Mouse (Mus musculus) limb, embryonic 14.5 days (tissue): ENCODE results near the gene Tuba1b. TPM values are rescaled to one million over a fixed set of nuclear protein-coding genes. Genes with fewer than 3 reads are reported as not detected.
"Not testable (repeated sequence)": the region's sequence is repeated elsewhere in the genome, so short reads cannot be mapped to it uniquely, and the experiment has no call there.

Experiments
- ATAC-seq: fragments of 200-750 bp; cut with Nextera tagmentation; 2 replicates; pipeline ENCODE4 v1.8.0; 2017; ENCODE audit warnings: low read depth, moderate number of reproducible peaks, moderate TSS enrichment; ENCODE audit not compliant: low FRiP score
- DNase-seq: peaks from one replicate; pipeline ENCODE4 v3.0.0-alpha.2; 2015; ENCODE audit warnings: low spot score
- H3K27ac ChIP-seq: fragments of 300-500 bp; sonication (generic); replicated peaks from 2 replicates; pipeline ENCODE4 v1.5.1; 2014; ENCODE audit warnings: low read depth, mild to moderate bottlenecking, low read length, moderate library complexity, mixed read lengths
- H3K27me3 ChIP-seq: fragments of 300-500 bp; sonication (generic); 2 replicates; pipeline ENCODE4 v1.6.1; 2014; ENCODE audit warnings: low read length, mixed read lengths; ENCODE audit not compliant: control insufficient read depth, insufficient read depth
- H3K36me3 ChIP-seq: fragments of 300-500 bp; sonication (generic); 2 replicates; pipeline ENCODE4 v1.6.1; 2014; ENCODE audit warnings: mild to moderate bottlenecking, low read length, moderate library complexity, mixed read lengths; ENCODE audit not compliant: control insufficient read depth, insufficient read depth
- H3K4me1 ChIP-seq: fragments of 300-500 bp; sonication (generic); 2 replicates; pipeline ENCODE4 v1.6.1; 2014; ENCODE audit warnings: antibody characterized with exemption, low read length, mixed read lengths; ENCODE audit not compliant: control insufficient read depth, insufficient read depth
- H3K4me2 ChIP-seq: fragments of 300-500 bp; sonication (generic); replicated peaks from 2 replicates; pipeline ENCODE4 v1.6.1; 2014; ENCODE audit warnings: low read depth, mild to moderate bottlenecking, low read length, moderate library complexity; ENCODE audit not compliant: severe bottlenecking
- H3K4me3 ChIP-seq: fragments of 300-500 bp; sonication (generic); replicated peaks from 2 replicates; pipeline ENCODE4 v1.5.1; 2014; ENCODE audit warnings: low read length
- H3K9ac ChIP-seq: fragments of 300-500 bp; sonication (generic); 2 replicates; pipeline ENCODE4 v1.6.1; 2014; ENCODE audit warnings: mild to moderate bottlenecking, low read depth, low read length, moderate library complexity; ENCODE audit not compliant: severe bottlenecking
- H3K9me3 ChIP-seq: fragments of 300-500 bp; sonication (generic); 2 replicates; pipeline ENCODE4 v1.6.1; 2016; ENCODE audit warnings: low read length; ENCODE audit not compliant: control insufficient read depth
- POLR2A ChIP-seq: fragments of 200-500 bp; IDR thresholded peaks from 2 replicates; pipeline ENCODE4 v1.8.0; 2012; ENCODE audit warnings: inconsistent platforms, mild to moderate bottlenecking, moderate library complexity, borderline replicate concordance; ENCODE audit not compliant: insufficient read depth, insufficient read length; ENCODE audit errors: extremely low read depth
- WGBS: fragments of 180-500 bp; shearing (Covaris S2); extraction: QIAGEN DNeasy Blood & Tissue Kit; methylation state at CpG from one replicate; pipeline ENCODE4 v1.1.7; 2014; 5-methylcytosine and 5-hydroxymethylcytosine counted together
- polyA plus RNA-seq, 2 experiments: library from polyadenylated mRNA; depleted of rRNA in 1 of 2; stranded (reverse) in 1 of 2; unstranded in 1 of 2; fragments of >200 nt; fragmentation: Nextera tagmentation in 1 of 2; extraction: Ambion mirVana in 1 of 2; gene quantifications; 2 replicates each; pipeline versions ENCODE4 v1.2.1 to v1.2.3; 2012 to 2014

Gene Tuba1b
- polyA plus RNA-seq, 2 experiments: 1,587 to 2,384 TPM

DNA sequence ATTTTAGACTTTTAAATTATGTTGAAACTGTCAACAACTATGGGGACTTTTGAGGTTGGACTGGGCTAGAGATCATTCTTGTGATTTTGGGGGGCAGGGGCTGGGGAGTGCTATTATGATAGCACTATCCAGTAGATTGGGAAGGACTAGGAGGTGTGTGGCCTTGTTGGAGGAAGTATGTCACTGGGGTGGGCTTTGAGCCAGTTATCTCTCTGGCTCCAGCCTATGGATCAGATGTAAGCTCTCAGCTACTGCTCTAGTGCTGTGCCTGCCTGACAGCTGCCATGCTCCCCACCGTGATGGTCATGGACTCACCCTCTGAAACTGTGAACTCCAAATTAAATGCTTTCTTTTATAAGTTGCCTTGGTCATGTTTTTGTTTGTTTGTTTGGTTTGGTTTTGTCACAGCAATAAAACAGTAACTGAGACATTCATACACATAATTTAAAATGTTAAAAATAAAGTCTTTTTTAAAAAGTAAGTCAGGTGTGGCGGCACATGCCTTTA, 11.3 kb downstream of the Tuba1b start:
- no peak for ATAC-seq
- no peak overlapping the region for H3K27ac ChIP-seq
- H3K36me3 ChIP-seq: no peaks in the 10 kb centered on the region
- H3K27me3 ChIP-seq: no peaks in the 10 kb centered on the region
- no peaks in the 10 kb centered on the region for H3K9me3 ChIP-seq
- H3K9ac ChIP-seq: no peak overlapping the region
- peaks cover 3% of the 10 kb centered on the region; the same call in 1 of the 2 replicates for H3K4me1 ChIP-seq
- H3K4me2 ChIP-seq: no peak overlapping the region
- TF ChIP-seq POLR2A: no peak
- no peak overlapping the region for H3K4me3 ChIP-seq
- no peak for DNase-seq
- 77% methylated on average over 2 of the region's 2 CpGs for WGBS

DNA sequence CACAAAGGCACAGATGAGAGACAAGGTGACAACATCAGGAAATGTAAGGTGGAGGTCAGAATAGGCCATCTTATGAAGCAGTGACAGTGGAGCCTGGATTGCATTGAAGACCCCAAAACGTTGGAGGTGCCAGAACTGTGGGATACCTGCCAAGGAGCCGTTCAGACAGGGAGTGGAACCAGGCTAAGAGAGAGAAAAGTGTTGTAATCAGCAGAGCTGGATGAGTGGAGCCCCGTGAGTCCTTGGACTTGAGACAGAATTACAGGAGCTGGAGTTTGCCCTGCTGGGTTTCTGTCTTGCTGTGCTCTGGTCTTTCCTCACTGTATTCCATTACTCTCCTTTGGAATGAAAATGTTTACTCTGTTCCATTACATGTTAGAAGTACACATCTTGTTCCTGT, 11.8 kb downstream of the Tuba1b start:
- Histone ChIP-seq H3K9ac (peak overlapping the region; percentile 16; the same call in 1 of the 2 replicates), H3K36me3 (no peaks in the 10 kb centered on the region), H3K27ac (no peak overlapping the region), H3K27me3 (no peaks in the 10 kb centered on the region), H3K9me3 (no peaks in the 10 kb centered on the region), H3K4me1 (peaks cover 3% of the 10 kb centered on the region; the same call in 1 of the 2 replicates), H3K4me3 (no peak overlapping the region), H3K4me2 (no peak overlapping the region)
- WGBS: 76% methylated on average over 3 of the region's 3 CpGs
- no peak for TF ChIP-seq POLR2A
- no peak for DNase-seq
- ATAC-seq: no peak

DNA sequence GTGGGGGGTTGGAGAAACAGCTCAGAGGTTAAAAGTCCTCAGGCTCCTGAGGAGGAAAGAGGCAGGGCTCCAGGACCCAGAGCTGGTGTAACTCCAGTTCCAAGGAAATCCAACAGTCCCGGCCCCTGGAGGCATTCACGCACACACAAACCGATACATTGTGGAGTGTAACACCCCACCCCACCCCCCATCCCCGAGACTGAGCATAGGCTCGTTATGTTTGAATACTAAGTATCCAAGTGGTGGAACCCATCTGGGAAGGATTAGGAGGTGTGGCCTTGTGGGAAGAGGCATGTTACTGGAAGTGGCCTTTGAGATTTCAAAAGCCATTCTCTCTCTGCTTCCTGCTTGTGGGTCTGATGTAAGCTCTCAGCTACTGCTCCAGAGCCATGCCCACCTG, 12.9 kb downstream of the Tuba1b start:
- Histone ChIP-seq H3K9ac (no peak overlapping the region), H3K36me3 (no peaks in the 10 kb centered on the region), H3K27me3 (no peaks in the 10 kb centered on the region), H3K4me3 (no peak overlapping the region), H3K4me2 (no peak overlapping the region), H3K9me3 (no peaks in the 10 kb centered on the region), H3K4me1 (peaks cover 7% of the 10 kb centered on the region; the same call in 1 of the 2 replicates), H3K27ac (no peak overlapping the region)
- no peak for TF ChIP-seq POLR2A
- no peak for ATAC-seq
- no peak for DNase-seq
- 74% methylated on average over 5 of the region's 5 CpGs for WGBS

DNA sequence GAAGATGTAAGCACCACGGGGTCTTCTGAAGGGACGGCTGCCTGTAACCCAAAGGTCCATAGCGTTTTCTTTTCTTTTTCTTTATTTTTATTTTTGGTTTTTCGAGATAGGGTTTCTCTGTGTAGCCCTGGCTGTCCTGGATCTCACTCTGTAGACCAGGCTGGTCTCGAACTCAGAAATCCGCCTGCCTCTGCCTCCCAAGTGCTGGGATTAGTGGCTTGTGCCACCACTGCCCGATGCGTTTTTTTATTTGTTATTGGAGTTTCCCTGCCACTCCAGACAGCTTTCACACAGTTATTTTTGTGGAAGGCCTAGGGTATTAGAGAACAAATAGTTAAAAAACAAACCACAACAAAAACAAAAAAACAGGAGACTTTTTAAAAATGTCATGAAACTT, 15.9 kb downstream of the Tuba1b start:
- not testable (repeated sequence) for ATAC-seq, H3K27me3 ChIP-seq, H3K36me3 ChIP-seq, H3K9me3 ChIP-seq, DNase-seq
- peak overlapping the region; percentile 53 for H3K4me2 ChIP-seq
- H3K27ac ChIP-seq: peak overlapping the region; percentile 75
- 23% methylated on average over 8 of the region's 8 CpGs for WGBS
- peaks cover 14% of the 10 kb centered on the region; the same call in 1 of the 2 replicates for H3K4me1 ChIP-seq
- H3K9ac ChIP-seq: peak overlapping the region; percentile 44
- peak overlapping the region; percentile 94 for H3K4me3 ChIP-seq

DNA sequence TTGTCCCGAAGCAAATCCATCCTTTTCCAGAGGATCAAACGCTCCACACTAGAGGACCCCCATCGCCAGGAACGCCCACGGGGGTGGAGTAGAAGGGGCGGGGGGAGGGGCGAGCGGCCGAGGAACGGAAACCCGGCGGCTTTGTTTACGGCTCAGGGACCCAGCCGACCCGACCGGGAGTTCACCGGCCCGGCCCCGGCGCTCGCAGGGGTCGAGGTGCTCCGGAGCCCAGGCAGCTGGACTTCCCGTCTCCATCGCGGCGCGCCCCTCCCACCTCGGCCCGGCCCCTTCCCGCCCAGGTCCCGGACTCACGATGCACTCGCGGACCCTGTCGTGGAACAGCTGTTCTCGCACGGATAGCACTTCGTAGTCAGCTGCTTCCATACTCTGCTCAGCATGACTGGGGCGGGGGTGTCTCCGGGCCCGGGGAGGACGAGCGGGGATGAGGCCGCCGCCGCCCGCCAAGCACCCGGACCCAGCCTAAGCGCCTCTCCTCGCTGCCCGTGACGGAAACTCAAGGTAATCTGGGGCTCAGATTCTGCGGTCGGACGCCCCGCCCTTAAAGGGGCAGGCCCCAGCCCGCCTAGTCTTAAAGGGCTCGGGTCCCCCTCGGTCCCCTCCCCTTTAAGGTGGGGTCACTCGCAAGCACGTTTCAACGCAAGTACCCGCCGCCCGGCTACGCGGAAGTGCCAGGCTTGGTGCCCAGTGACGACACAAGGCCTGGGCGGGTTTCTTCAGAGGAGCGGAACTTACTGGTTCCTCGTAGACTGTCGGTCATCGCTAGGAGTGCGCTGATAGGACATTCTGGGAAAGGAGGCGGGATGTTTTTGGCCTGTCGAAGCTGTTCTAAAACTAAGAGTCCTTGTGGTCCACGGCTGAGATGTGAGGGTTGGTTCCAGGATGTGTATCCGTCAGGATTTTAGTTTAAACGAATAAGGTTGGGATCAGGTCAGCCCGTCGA, 16.5 kb downstream of the Tuba1b start, which contains the start of gene Lmbr1l:
Gene Lmbr1l, minus strand, starts transcription at position 694 of the 961 bp plus-strand sequence.
- H3K9me3 ChIP-seq: no peaks in the 10 kb centered on the region
- peaks cover 14% of the 10 kb centered on the region; the same call in 1 of the 2 replicates for H3K4me1 ChIP-seq
- 3% methylated on average over 70 of the region's 82 CpGs for WGBS
- DNase-seq: peak; percentile 99
- H3K9ac ChIP-seq: peak within 1 kb of the TSS; percentile 91
- peak within 1 kb of the TSS; percentile 94 for H3K4me3 ChIP-seq
- TF ChIP-seq POLR2A: peak; percentile 38; the same call in 1 of the 2 replicates
- peak within 1 kb of the TSS; percentile 79 for H3K4me2 ChIP-seq
- H3K27me3 ChIP-seq: no peaks in the 10 kb centered on the region
- peak within 1 kb of the TSS; percentile 96 for H3K27ac ChIP-seq
- H3K36me3 ChIP-seq: peaks cover 5% of the 10 kb centered on the region
- peak; percentile 97 for ATAC-seq
